24 mouse cellular contexts compared by ENCODE assay signal in genomic region chr12:110835182-110835581, GRCm38 (mm10). TPM values are rescaled to one million over a fixed set of nuclear protein-coding genes. Genes with fewer than 3 reads are reported as not detected.
DNase-seq lines count a peak whose midpoint lies in the region; ATAC-seq and TF ChIP-seq lines count a peak whose summit lies in the region.
"Had no signal": no experiment of that assay in that cellular context is flagged by ENCODE, and none has a peak within 500 bp of the region (broad histone marks: within the 10 kb centered on the region; RNA-seq: fewer than 3 reads in every experiment).

No protein-coding gene starts in this region.

- H3K4me1 ChIP-seq in midbrain, embryonic 11.5 days (ENCODE audit: control insufficient read depth, insufficient read depth, low read length), result peaks cover 14% of the 10 kb centered on the region
- H3K4me1 ChIP-seq in midbrain, embryonic 10.5 days, result peaks cover 21% of the 10 kb centered on the region
- H3K4me1 ChIP-seq in E14TG2a.4 (replicated peaks; ENCODE audit: low read depth, low read length) (peaks cover 79% of the 10 kb centered on the region), MEL (ENCODE audit: control insufficient read depth in 1 of 2, insufficient read depth in 2 of 2, low read length in 2 of 2) (no peaks in the 10 kb centered on the region)
- no peaks in the 10 kb centered on the region for H3K4me1 ChIP-seq in cerebellum, adult 2 months (ENCODE audit: control insufficient read depth, insufficient read depth, low read length)

- no peak overlapping the region for H3K4me3 ChIP-seq in midbrain, embryonic 11.5 days (ENCODE audit: low read depth, low read length)
- H3K4me3 ChIP-seq in midbrain, embryonic 10.5 days, result no peak overlapping the region
- H3K4me3 ChIP-seq in E14TG2a.4 (replicated peaks; ENCODE audit: low read length), result peak overlapping the region; percentile 59
- no peak overlapping the region for H3K4me3 ChIP-seq in MEL (ENCODE audit: control insufficient read depth in 1 of 2, insufficient read depth in 1 of 2, low read depth in 2 of 2, low read length in 2 of 2)
- no peak overlapping the region for H3K4me3 ChIP-seq in cerebellum, adult 2 months (replicated peaks; ENCODE audit: insufficient read depth, low read depth, low read length)
- H3K4me3 ChIP-seq: embryonic facial prominence, embryonic 13.5 days; embryonic facial prominence, embryonic 15.5 days; erythroblast, embryonic 14.5 days; forebrain, embryonic 10.5 days; forebrain, embryonic 12.5 days had no signal

- ATAC-seq in midbrain, embryonic 11.5 days (ENCODE audit: low FRiP score), result no peak
- ATAC-seq: forebrain, embryonic 14.5 days; forebrain, embryonic 16.5 days had no signal

- no peaks in the 10 kb centered on the region for H3K79me2 ChIP-seq in MEL (ENCODE audit: control insufficient read depth, insufficient read depth, low read length, poor library complexity)

- no peak overlapping the region for H3K9ac ChIP-seq in midbrain, embryonic 11.5 days (ENCODE audit: low read length)
- H3K9ac ChIP-seq in MEL (ENCODE audit: control insufficient read depth, low read depth, low read length, poor library complexity, severe bottlenecking), result no peak overlapping the region
- H3K9ac ChIP-seq: embryonic facial prominence, embryonic 15.5 days; forebrain, embryonic 12.5 days had no signal

- no peak for TF ChIP-seq EP300 in MEL (IDR thresholded peaks at IDR 0.05; ENCODE audit: low read depth in 1 of 2, low read length in 2 of 2)

- H3K4me2 ChIP-seq in midbrain, embryonic 11.5 days, result no peak overlapping the region
- H3K4me2 ChIP-seq: embryonic facial prominence, embryonic 13.5 days; embryonic facial prominence, embryonic 15.5 days; forebrain, embryonic 12.5 days had no signal

- no peak for TF ChIP-seq POLR2A in MEL (IDR thresholded peaks at IDR 0.05; ENCODE audit: control insufficient read depth in 1 of 2, insufficient read depth in 1 of 2, low read depth in 1 of 2, low read length in 2 of 2, poor library complexity in 1 of 2)
- TF ChIP-seq POLR2A in cerebellum, adult 2 months (IDR thresholded peaks at IDR 0.05; ENCODE audit: borderline replicate concordance, insufficient read depth, low read length), result no peak

- H3K9me3 ChIP-seq in midbrain, embryonic 11.5 days (ENCODE audit: control insufficient read depth, low read length), result no peaks in the 10 kb centered on the region
- no peaks in the 10 kb centered on the region for H3K9me3 ChIP-seq in midbrain, embryonic 10.5 days (replicated peaks)
- no peaks in the 10 kb centered on the region for H3K9me3 ChIP-seq in E14TG2a.4 (ENCODE audit: low read length)
- H3K9me3 ChIP-seq in MEL (replicated peaks; ENCODE audit: insufficient read depth, low read length), result no peaks in the 10 kb centered on the region
- H3K9me3 ChIP-seq: embryonic facial prominence, embryonic 13.5 days; embryonic facial prominence, embryonic 15.5 days; forebrain, embryonic 10.5 days; forebrain, embryonic 12.5 days; G1E had no signal

- peak; percentile 81 for DNase-seq in midbrain, embryonic 11.5 days (ENCODE audit: low spot score, missing footprints)
- DNase-seq in midbrain, embryonic 10.5 days (ENCODE audit: low spot score), result no peak
- DNase-seq in MEL (ENCODE audit: low read depth, low spot score), result no peak
- DNase-seq in thymus, postnatal 0 days (ENCODE audit: low spot score), result no peak
- DNase-seq in cerebellum, adult 2 months, result no peak
- DNase-seq: adrenal gland, adult 8-10 months; adrenal gland, postnatal 14 days; adrenal gland, postnatal 36 days; cerebellum, adult 11-12 months; cerebellum, adult 8-10 months; cerebellum, adult 9-11 months; cerebellum, postnatal 14 days; cerebellum, postnatal 36 days; embryo, embryonic 11 days had no signal

- H3K27me3 ChIP-seq in midbrain, embryonic 11.5 days (ENCODE audit: control insufficient read depth, insufficient read depth, low read length), result no peaks in the 10 kb centered on the region
- H3K27me3 ChIP-seq in midbrain, embryonic 10.5 days (ENCODE audit: low read depth, poor library complexity, severe bottlenecking), result no peaks in the 10 kb centered on the region
- H3K27me3 ChIP-seq in E14TG2a.4 (ENCODE audit: insufficient read depth, low read length) (no peaks in the 10 kb centered on the region), MEL (ENCODE audit: control insufficient read depth in 1 of 2, insufficient read depth in 2 of 2, low read length in 2 of 2) (no peaks in the 10 kb centered on the region)
- no peaks in the 10 kb centered on the region for H3K27me3 ChIP-seq in cerebellum, adult 2 months (ENCODE audit: control insufficient read depth, insufficient read depth, low read length)
- H3K27me3 ChIP-seq: embryonic facial prominence, embryonic 13.5 days; embryonic facial prominence, embryonic 15.5 days; forebrain, embryonic 12.5 days had no signal

- WGBS in midbrain, embryonic 11.5 days, result 96% methylated on average over 3 of the region's 3 CpGs
- 99% methylated on average over 3 of the region's 3 CpGs for whole genome bisulfite sequencing in midbrain, embryonic 10.5 days
- 97% methylated on average over 3 of the region's 3 CpGs for WGBS in cerebellum, adult 2 months

- TF ChIP-seq RAD21 in MEL (IDR thresholded peaks at IDR 0.05; ENCODE audit: low read depth, low read length), result no peak

- H3K27ac ChIP-seq in midbrain, embryonic 11.5 days (ENCODE audit: low read depth, low read length), result no peak overlapping the region
- H3K27ac ChIP-seq in midbrain, embryonic 10.5 days (replicated peaks), result no peak overlapping the region
- H3K27ac ChIP-seq in MEL (ENCODE audit: control insufficient read depth, low read depth, low read length), result no peak overlapping the region
- no peak overlapping the region for H3K27ac ChIP-seq in cerebellum, adult 2 months (ENCODE audit: insufficient read depth, low read length)
- H3K27ac ChIP-seq: embryonic facial prominence, embryonic 13.5 days; embryonic facial prominence, embryonic 15.5 days; forebrain, embryonic 10.5 days had no signal

- TF ChIP-seq CTCF in E14TG2a.4 (conservative IDR thresholded peaks at IDR 0.05; ENCODE audit: low read length), result no peak
- no peak for TF ChIP-seq CTCF in MEL (IDR thresholded peaks at IDR 0.05 in 2 of 3, conservative IDR thresholded peaks at IDR 0.05 in 1 of 3; ENCODE audit: control insufficient read depth in 1 of 3, insufficient read depth in 1 of 3, low read depth in 2 of 3, low read length in 3 of 3, poor library complexity in 1 of 3, severe bottlenecking in 1 of 3)
- no peak for TF ChIP-seq CTCF in cerebellum, adult 2 months (IDR thresholded peaks at IDR 0.05; ENCODE audit: borderline replicate concordance, insufficient read depth, low read depth, low read length)

- H3K36me3 ChIP-seq in midbrain, embryonic 11.5 days (ENCODE audit: control insufficient read depth, insufficient read depth, low read length), result no peaks in the 10 kb centered on the region
- no peaks in the 10 kb centered on the region for H3K36me3 ChIP-seq in midbrain, embryonic 10.5 days
- peaks cover 41% of the 10 kb centered on the region for H3K36me3 ChIP-seq in E14TG2a.4 (ENCODE audit: insufficient read depth, low read length)
- no peaks in the 10 kb centered on the region for H3K36me3 ChIP-seq in MEL (ENCODE audit: control insufficient read depth in 1 of 2, insufficient read depth in 2 of 2, low read length in 2 of 2)
- H3K36me3 ChIP-seq: embryonic facial prominence, embryonic 13.5 days; embryonic facial prominence, embryonic 15.5 days; forebrain, embryonic 10.5 days; forebrain, embryonic 12.5 days; G1E had no signal

TF ChIP-seq in MEL, 35 proteins besides CTCF, POLR2A, EP300 and RAD21:
- TF ChIP-seq TBP (IDR thresholded peaks at IDR 0.05; ENCODE audit: low read depth, low read length) (peak; percentile 83), ETS1 (IDR thresholded peaks at IDR 0.05; ENCODE audit: low read depth, low read length) (no peak)

RNA-seq across cellular contexts. Expression of gene Mok, which starts 5.6 kb away (rescaled TPM):
- 11.1 and 11.8 TPM in 2 replicates for polyA plus RNA-seq in midbrain, embryonic 11.5 days (2014; fragmentation: Nextera tagmentation; extraction: Ambion mirVana)
- polyA plus RNA-seq in midbrain, embryonic 10.5 days (2016; fragmentation: Nextera tagmentation; extraction: Ambion mirVana), result 10.1 and 11.7 TPM in 2 replicates
- 0.39 and 1.2 TPM in 2 replicates for total RNA-seq in MEL (2012; rRNA removed)
- 1 to 10 TPM in 1 of 2 experiments, not detected in 1; 1.6 TPM for polyA plus RNA-seq in MEL (2012; ENCODE audit: insufficient read depth in 1 of 2, insufficient read length in 2 of 2, low read depth in 1 of 2, low replicate concordance in 2 of 2, missing spikeins in 1 of 2)
- 1.4 and 1.7 TPM in 2 replicates for polyA plus RNA-seq in thymus, postnatal 0 days (2015; fragmentation: Nextera tagmentation; extraction: Ambion mirVana)
- polyA plus RNA-seq in cerebellum, adult 2 months (2012; rRNA removed), result 5.9 and 6.7 TPM in 2 replicates
- total RNA-seq: common myeloid progenitor, adult 5-6 weeks had no signal
- polyA plus RNA-seq: erythroblast, embryonic 14.5 days had no signal

RNA-seq across cellular contexts. Expression of gene Zfp839, which starts 14.9 kb away (rescaled TPM):
- 1.4 and 1.8 TPM in 2 replicates for polyA plus RNA-seq in midbrain, embryonic 11.5 days (2014; fragmentation: Nextera tagmentation; extraction: Ambion mirVana)
- polyA plus RNA-seq in midbrain, embryonic 10.5 days (2016; fragmentation: Nextera tagmentation; extraction: Ambion mirVana), result 4.8 and 5.4 TPM in 2 replicates
- total RNA-seq in MEL (2012; rRNA removed), result 2.7 and 4.2 TPM in 2 replicates
- 1 to 10 TPM in 1 of 2 experiments, not detected in 1; 5.0 TPM for polyA plus RNA-seq in MEL (2012; ENCODE audit: insufficient read depth in 1 of 2, insufficient read length in 2 of 2, low read depth in 1 of 2, low replicate concordance in 2 of 2, missing spikeins in 1 of 2)
- polyA plus RNA-seq in thymus, postnatal 0 days (2015; fragmentation: Nextera tagmentation; extraction: Ambion mirVana), result 1.6 and 3.1 TPM in 2 replicates
- 7.6 and 8.5 TPM in 2 replicates for polyA plus RNA-seq in cerebellum, adult 2 months (2012; rRNA removed)

RNA-seq across cellular contexts. Expression of gene Cinp, which starts 53.8 kb away (rescaled TPM):
- polyA plus RNA-seq in midbrain, embryonic 11.5 days (2014; fragmentation: Nextera tagmentation; extraction: Ambion mirVana), result 77.4 and 83.2 TPM in 2 replicates
- polyA plus RNA-seq in midbrain, embryonic 10.5 days (2016; fragmentation: Nextera tagmentation; extraction: Ambion mirVana), result 81.7 and 95.6 TPM in 2 replicates
- total RNA-seq in MEL (2012; rRNA removed), result 189 and 210 TPM in 2 replicates
- 100 to 1,000 TPM in 1 of 2 experiments, not detected in 1; 162 TPM for polyA plus RNA-seq in MEL (2012; ENCODE audit: insufficient read depth in 1 of 2, insufficient read length in 2 of 2, low read depth in 1 of 2, low replicate concordance in 2 of 2, missing spikeins in 1 of 2)
- 70.0 and 71.9 TPM in 2 replicates for polyA plus RNA-seq in thymus, postnatal 0 days (2015; fragmentation: Nextera tagmentation; extraction: Ambion mirVana)
- polyA plus RNA-seq in cerebellum, adult 2 months (2012; rRNA removed), result 59.6 and 65.7 TPM in 2 replicates

RNA-seq across cellular contexts. Expression of gene Tecpr2, which starts 53.9 kb away (rescaled TPM):
- 4.1 and 4.2 TPM in 2 replicates for polyA plus RNA-seq in midbrain, embryonic 11.5 days (2014; fragmentation: Nextera tagmentation; extraction: Ambion mirVana)
- 5.3 and 6.7 TPM in 2 replicates for polyA plus RNA-seq in midbrain, embryonic 10.5 days (2016; fragmentation: Nextera tagmentation; extraction: Ambion mirVana)
- total RNA-seq in MEL (2012; rRNA removed), result 5.9 and 6.0 TPM in 2 replicates
- 1 to 10 TPM in 1 of 2 experiments, not detected in 1; 5.8 TPM for polyA plus RNA-seq in MEL (2012; ENCODE audit: insufficient read depth in 1 of 2, insufficient read length in 2 of 2, low read depth in 1 of 2, low replicate concordance in 2 of 2, missing spikeins in 1 of 2)
- 1.6 and 1.8 TPM in 2 replicates for polyA plus RNA-seq in thymus, postnatal 0 days (2015; fragmentation: Nextera tagmentation; extraction: Ambion mirVana)
- 20.2 and 20.7 TPM in 2 replicates for polyA plus RNA-seq in cerebellum, adult 2 months (2012; rRNA removed)
